Mouse (Mus musculus) bone marrow macrophage, adult 2 months (primary cell): ENCODE measurements around the gene Iglon5. TPM values are rescaled to one million over a fixed set of nuclear protein-coding genes. Genes with fewer than 3 reads are reported as not detected.
A peak's percentile ranks its signal among the peaks of the same experiment; 100 is the strongest.

ENCODE experiments used
- H3K27ac ChIP-seq: 2 replicates; pipeline ENCODE4 v1.5.1; 2012; ENCODE audit warnings: low read depth, low read length; ENCODE audit not compliant: insufficient read depth
- H3K4me1 ChIP-seq: 2 replicates; pipeline ENCODE4 v1.6.1; 2012; ENCODE audit warnings: low read length; ENCODE audit not compliant: control insufficient read depth, insufficient read depth
- H3K4me3 ChIP-seq: 2 replicates; pipeline ENCODE4 v1.5.1; 2012; ENCODE audit warnings: mild to moderate bottlenecking, low read length, moderate library complexity; ENCODE audit not compliant: insufficient read depth
- CTCF ChIP-seq: IDR thresholded peaks from 2 replicates; pipeline ENCODE4 v1.5.1; 2012; ENCODE audit warnings: low read depth, mild to moderate bottlenecking, low read length, moderate library complexity
- POLR2A ChIP-seq: IDR thresholded peaks from 2 replicates; pipeline ENCODE4 v1.6.1; 2012; ENCODE audit warnings: mild to moderate bottlenecking, low read depth, low read length, borderline replicate concordance
- polyA plus RNA-seq: library from polyadenylated mRNA; stranded (reverse); fragments of >200 nt; gene quantifications from 2 replicates; pipeline ENCODE4 v1.2.4, GENCODE M21; 2012; ENCODE audit not compliant: missing spikeins, insufficient read depth, insufficient read length

The Iglon5 gene
- polyA plus RNA-seq, 1 experiment: not detected

DNA sequence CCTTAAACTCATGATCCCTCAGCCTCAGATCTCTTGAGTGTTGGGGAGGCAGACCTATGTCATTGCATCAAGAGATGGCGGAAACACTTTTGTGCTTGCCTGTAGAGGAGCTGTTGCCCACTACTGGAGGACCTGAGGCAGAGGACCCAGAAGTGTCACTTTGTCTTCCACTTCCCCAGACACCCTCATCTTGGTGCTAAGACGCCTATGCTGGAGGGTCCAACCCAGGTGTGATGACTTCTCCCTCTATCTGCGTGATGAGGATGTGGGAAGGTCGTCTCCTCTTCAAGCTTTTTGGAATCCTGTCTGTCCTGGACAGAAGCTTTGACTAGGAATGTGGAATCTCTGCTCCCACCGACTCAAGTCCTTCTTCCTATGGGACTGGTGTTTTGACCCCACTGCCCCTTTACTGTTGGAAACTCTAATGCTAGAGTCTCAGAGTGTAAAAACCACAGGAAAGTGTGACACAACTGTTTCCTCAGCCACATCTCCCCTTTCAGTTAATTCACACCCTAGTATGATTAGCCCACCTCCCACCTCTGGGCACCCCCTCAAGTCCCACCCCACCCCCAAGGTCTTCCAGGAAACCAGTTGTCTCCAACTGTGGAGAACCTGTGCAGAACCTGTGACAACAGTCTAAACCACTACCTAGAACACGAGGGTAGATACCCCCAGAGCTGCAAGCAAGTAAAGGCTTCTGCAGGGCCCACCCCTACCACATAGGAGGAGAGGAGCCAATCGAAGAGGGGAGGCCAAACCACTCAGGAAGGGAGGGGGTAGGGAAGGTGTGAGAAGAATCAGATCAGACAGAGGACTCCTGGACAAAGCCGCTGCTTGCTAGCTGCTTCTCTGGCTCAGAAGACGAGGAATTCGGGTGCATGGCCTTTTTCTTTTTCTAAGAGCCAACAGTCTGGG lies 53.3 kb downstream of the Iglon5 start, which contains the start of gene Nkg7:
Nkg7 (plus strand) TSS at position 733 of the 915 bp plus-strand sequence.
- Histone ChIP-seq H3K27ac (no peak within 1 kb of the TSS), H3K4me3 (no peak within 1 kb of the TSS), H3K4me1 (no peaks in the 10 kb centered on the region)
- TF ChIP-seq POLR2A (no peak), CTCF (no peak)

DNA sequence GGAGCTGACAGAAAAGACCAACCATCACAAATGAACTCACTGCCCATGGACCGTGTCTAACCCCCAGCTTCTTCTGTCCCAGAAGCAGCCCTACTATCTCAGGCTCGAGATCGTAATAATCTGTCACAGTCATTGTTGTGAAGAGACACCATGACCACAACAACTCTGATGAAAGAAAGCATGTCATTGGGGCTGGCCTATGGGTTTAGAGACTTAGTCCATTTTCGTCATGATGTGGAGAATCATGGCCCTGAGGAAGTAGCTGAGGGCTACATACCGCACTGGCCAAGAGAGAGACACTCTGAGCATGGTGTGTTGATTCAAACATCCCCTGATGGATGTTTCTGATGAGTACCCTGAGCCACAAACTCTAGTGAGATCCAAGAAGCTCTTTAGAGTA lies 55.2 kb downstream of the Iglon5 start:
- no peaks in the 10 kb centered on the region for H3K4me1 ChIP-seq
- TF ChIP-seq POLR2A: no peak
- TF ChIP-seq CTCF: no peak
- no peak overlapping the region for H3K4me3 ChIP-seq
- H3K27ac ChIP-seq: no peak overlapping the region

DNA sequence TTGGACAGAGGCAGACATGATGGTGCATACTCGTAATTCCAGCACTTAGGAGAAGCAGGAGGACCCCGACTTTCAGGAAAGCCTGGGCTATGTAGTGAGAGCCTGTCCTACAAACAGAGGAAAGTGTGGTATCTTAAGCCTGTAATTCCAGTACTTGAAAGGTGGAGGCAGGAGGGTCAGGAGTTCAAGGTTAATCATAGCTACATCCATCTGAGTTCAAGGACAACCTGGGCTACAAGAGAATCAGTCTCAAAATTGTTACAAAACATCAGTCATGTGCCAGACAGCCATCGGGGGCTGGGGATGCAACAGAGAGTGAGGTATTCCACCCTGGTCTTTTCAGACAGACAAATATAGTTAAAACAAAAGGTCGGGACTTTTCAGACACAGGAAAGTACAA lies 57.0 kb downstream of the Iglon5 start:
- Histone ChIP-seq H3K4me1 (no peaks in the 10 kb centered on the region), H3K27ac (no peak overlapping the region), H3K4me3 (no peak overlapping the region)
- TF ChIP-seq CTCF (no peak), POLR2A (no peak)

DNA sequence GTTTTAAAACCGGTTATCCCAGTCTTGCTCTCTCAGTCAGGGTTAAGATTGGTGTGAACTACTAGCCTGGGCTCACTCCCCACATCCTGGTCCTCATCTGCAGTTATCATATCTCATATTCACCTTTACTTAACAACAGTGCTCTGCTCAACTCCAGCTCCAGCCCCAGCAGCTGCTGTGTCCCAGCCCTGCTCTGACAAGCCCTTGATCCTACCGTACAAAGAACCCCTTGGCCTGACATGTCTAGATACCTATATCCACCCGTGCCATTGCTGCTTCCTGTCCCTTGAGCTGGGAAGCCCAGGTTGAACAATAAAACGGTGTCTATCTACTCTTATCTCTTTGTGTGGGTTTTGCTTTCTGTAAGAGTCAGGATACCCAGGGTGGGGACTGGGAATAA lies 60.4 kb downstream of the Iglon5 start:
- Histone ChIP-seq H3K27ac (no peak overlapping the region), H3K4me3 (no peak overlapping the region), H3K4me1 (no peaks in the 10 kb centered on the region)
- TF ChIP-seq CTCF: no peak
- no peak for TF ChIP-seq POLR2A

DNA sequence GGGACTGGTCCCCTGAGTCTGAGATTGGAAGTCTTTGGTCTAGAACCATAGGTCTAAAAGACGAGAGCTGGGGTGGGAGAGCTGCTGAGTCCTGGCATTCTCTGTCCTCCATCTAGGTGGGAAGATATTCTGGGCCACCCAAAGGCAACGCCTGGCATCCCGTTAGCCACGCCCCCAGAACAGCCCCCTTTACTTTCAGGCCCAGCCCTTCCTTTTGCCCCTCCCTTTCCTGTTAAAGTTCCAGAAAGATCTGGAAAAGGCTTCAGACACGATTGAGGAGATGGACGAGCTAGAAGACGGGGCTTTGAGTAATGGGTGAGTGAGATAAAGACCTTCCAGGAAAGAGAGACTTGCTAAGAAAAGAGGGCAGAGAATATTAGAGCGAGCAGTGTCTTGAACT lies 62.5 kb downstream of the Iglon5 start, which contains the start of gene Lim2:
Lim2 (plus strand) TSS at position 265 of the 400 bp plus-strand sequence.
- H3K4me3 ChIP-seq: no peak within 1 kb of the TSS
- no peaks in the 10 kb centered on the region for H3K4me1 ChIP-seq
- H3K27ac ChIP-seq: no peak within 1 kb of the TSS
- TF ChIP-seq CTCF (no peak), POLR2A (no peak)

DNA sequence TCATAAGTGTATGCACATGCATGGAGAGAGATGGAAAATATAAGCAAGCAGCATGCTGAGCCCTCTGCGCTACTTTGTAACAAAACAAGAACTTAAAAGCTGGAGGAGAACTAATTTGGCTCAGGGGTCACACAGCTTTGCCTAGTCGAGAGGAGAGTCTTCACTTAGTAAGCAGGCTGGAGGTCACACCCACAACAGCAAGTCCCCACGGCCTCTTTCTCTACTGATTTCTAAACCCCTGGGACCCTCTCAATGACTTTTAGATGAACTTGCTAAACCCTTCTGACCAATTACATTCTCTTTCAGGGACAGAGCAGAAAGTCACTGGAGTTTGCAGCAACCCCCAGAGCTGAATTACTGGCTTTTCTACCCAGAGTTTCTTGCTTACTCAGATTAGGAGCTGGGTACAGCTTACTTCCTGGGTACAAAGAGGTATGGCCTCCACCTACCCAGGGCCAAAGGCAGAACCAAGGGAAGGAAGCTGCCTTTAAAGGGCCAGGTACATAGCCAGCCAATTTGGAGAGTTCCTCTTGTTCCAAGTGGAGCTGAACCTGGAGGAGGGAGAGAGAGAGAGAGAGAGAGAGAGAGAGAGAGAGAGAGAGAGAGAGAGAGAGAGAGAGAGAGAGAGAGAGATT lies 65.8 kb downstream of the Iglon5 start:
- Histone ChIP-seq H3K4me3 (no peak overlapping the region), H3K4me1 (0 out of 2 replicates have a peak, but pooled peaks cover 3% of the 10 kb centered on the region), H3K27ac (no peak overlapping the region)
- TF ChIP-seq CTCF: no peak
- no peak for TF ChIP-seq POLR2A

GRCm38 (mm10) chr7:43422995-43423617 lies 66.8 kb downstream of the Iglon5 start:
- H3K4me1 ChIP-seq: 0 out of 2 replicates have a peak, but pooled peaks cover 3% of the 10 kb centered on the region
- no peak overlapping the region for H3K4me3 ChIP-seq
- TF ChIP-seq CTCF (peak; percentile 96), POLR2A (no peak)

More at GRCm38 (mm10) chr7:43422995-43423617, 66.8 kb downstream of the Iglon5 start:
- no peak overlapping the region for H3K27ac ChIP-seq

Other genes with a start within 250 kb of the Iglon5 start
- 29.9 and 33.0 TPM in 2 replicates for gene Zfp715, start 176.8 kb downstream of the Iglon5 start, polyA plus RNA-seq
- 0.59 TPM in 1 of 2 replicates, not detected in the other for gene Siglecf, start 138.7 kb downstream of the Iglon5 start, polyA plus RNA-seq
- not detected in 2 replicates for gene Siglecg, start 81.9 kb downstream of the Iglon5 start, polyA plus RNA-seq
- not detected in 2 replicates for gene Lim2, start 62.4 kb downstream of the Iglon5 start, polyA plus RNA-seq
- gene Nkg7, start 53.0 kb downstream of the Iglon5 start, polyA plus RNA-seq: not detected in 2 replicates
- not detected in 2 replicates for gene Cldnd2, start 49.3 kb downstream of the Iglon5 start, polyA plus RNA-seq
- gene Etfb, start 46.0 kb downstream of the Iglon5 start, polyA plus RNA-seq: 79.5 and 87.0 TPM in 2 replicates
- gene Gm45233, start 45.9 kb downstream of the Iglon5 start, polyA plus RNA-seq: not detected in 2 replicates
- 4.5 and 4.9 TPM in 2 replicates for gene Vsig10l, start 26.9 kb downstream of the Iglon5 start, polyA plus RNA-seq
- not detected in 2 replicates for gene 4931406B18Rik, start 15.9 kb upstream of the Iglon5 start, polyA plus RNA-seq
- 54.9 and 67.4 TPM in 2 replicates for gene Cd33, start 54.4 kb upstream of the Iglon5 start, polyA plus RNA-seq
- gene Zfp658, start 72.2 kb upstream of the Iglon5 start, polyA plus RNA-seq: 6.6 and 7.5 TPM in 2 replicates
- 4.7 and 5.5 TPM in 2 replicates for gene Zfp719, start 89.5 kb upstream of the Iglon5 start, polyA plus RNA-seq
- not detected in 2 replicates for gene Zfp819, start 117.1 kb upstream of the Iglon5 start, polyA plus RNA-seq
- gene Ceacam18, start 144.6 kb upstream of the Iglon5 start, polyA plus RNA-seq: not detected in 2 replicates
- 41.5 and 47.6 TPM in 2 replicates for gene Siglece, start 170.1 kb upstream of the Iglon5 start, polyA plus RNA-seq
- 4.7 and 7.7 TPM in 2 replicates for gene Ctu1, start 181.9 kb upstream of the Iglon5 start, polyA plus RNA-seq
- not detected in 2 replicates for gene Klk14, start 200.3 kb upstream of the Iglon5 start, polyA plus RNA-seq
- gene Klk13, start 222.5 kb upstream of the Iglon5 start, polyA plus RNA-seq: not detected in 2 replicates